Mouse (Mus musculus): Measurements from ENCODE around the gene Gpr18. TPM values are rescaled to one million over a fixed set of nuclear protein-coding genes. Genes with fewer than 3 reads are reported as not detected.

Gpr18 gene
- polyA plus RNA-seq, 1 experiment from 2014 or later = 0.20 TPM

- peaks cover 19% of the 10 kb centered on the region for H3K9me3 ChIP-seq
- no peak for DNase-seq (ENCODE audit: low spot score)
- no peak overlapping the region for H3K4me3 ChIP-seq
- no peaks in the 10 kb centered on the region for H3K4me1 ChIP-seq (replicated peaks)
- 80% methylated on average over 8 of the region's 8 CpGs for WGBS
- H3K36me3 ChIP-seq = no peaks in the 10 kb centered on the region
- no peaks in the 10 kb centered on the region for H3K27me3 ChIP-seq (ENCODE audit: insufficient read depth, poor library complexity, severe bottlenecking)
- no peak overlapping the region for H3K27ac ChIP-seq
Observed at GRCm38 (mm10) chr14:121946728-121947127, 31.1 kb upstream of the Gpr18 start.

- peaks cover 19% of the 10 kb centered on the region for H3K9me3 ChIP-seq
- 80% methylated on average over 5 of the region's 5 CpGs for WGBS
- no peaks in the 10 kb centered on the region for H3K27me3 ChIP-seq (ENCODE audit: insufficient read depth, poor library complexity, severe bottlenecking)
- H3K4me1 ChIP-seq (replicated peaks) = no peaks in the 10 kb centered on the region
- H3K36me3 ChIP-seq = no peaks in the 10 kb centered on the region
- H3K27ac ChIP-seq = no peak overlapping the region
- no peak overlapping the region for H3K4me3 ChIP-seq
- no peak for DNase-seq (ENCODE audit: low spot score)
Observed at GRCm38 (mm10) chr14:121946131-121946530, 30.6 kb upstream of the Gpr18 start.

GRCm38 (mm10) chr14:121939582-121939981 lies 24.0 kb upstream of the Gpr18 start:
- H3K9me3 ChIP-seq = peaks cover 20% of the 10 kb centered on the region
- no peak for DNase-seq (ENCODE audit: low spot score)
- 85% methylated on average over 3 of the region's 3 CpGs for WGBS

GRCm38 (mm10) chr14:121938256-121939191 lies 22.9 kb upstream of the Gpr18 start:
- WGBS = 97% methylated on average over 11 of the region's 11 CpGs
- no peak overlapping the region for H3K4me3 ChIP-seq
- no peak overlapping the region for H3K27ac ChIP-seq
- peaks cover 32% of the 10 kb centered on the region for H3K36me3 ChIP-seq
- H3K27me3 ChIP-seq (ENCODE audit: insufficient read depth, poor library complexity, severe bottlenecking) = no peaks in the 10 kb centered on the region
- no peaks in the 10 kb centered on the region for H3K4me1 ChIP-seq (replicated peaks)
- no peak for DNase-seq (ENCODE audit: low spot score)
- H3K9me3 ChIP-seq = peaks cover 13% of the 10 kb centered on the region

More at GRCm38 (mm10) chr14:121939582-121939981, 24.0 kb upstream of the Gpr18 start:
- Histone ChIP-seq H3K27ac (no peak overlapping the region), H3K36me3 (peaks cover 21% of the 10 kb centered on the region), H3K4me3 (no peak overlapping the region), H3K27me3 (ENCODE audit: insufficient read depth, poor library complexity, severe bottlenecking) (no peaks in the 10 kb centered on the region), H3K4me1 (replicated peaks) (no peaks in the 10 kb centered on the region)

DNA sequence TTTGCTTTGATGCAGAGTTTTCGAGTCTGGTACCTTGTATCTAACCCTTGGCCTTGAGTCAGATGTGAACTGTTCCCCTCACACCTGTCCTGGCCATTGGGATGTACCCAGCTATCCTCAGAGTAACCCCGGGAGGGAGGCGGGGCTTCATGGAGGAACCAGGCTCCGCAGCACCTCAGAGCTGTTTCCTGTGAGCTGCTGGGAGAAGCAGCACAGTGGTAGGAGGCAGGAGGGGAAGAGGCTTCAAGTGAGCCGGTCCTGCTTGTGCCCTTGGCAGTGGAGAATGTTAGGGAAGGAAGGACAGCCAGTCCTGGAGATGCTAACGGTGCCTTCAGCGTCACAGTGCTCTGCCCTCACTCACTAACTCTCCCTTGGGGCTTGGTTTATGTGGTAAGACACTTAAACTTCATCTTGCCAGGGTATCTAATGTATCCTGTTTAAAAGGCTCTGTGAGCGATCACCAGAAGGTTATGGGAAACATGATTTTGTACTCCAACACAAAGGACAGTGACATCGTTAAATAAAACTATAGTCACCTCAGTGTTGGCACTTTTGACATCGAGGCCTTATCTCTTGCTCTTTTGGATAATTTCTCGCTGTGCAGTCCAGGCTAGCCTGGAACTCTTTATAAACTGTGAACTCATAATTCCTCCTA lies 22.1 kb upstream of the Gpr18 start:
- no peaks in the 10 kb centered on the region for H3K4me1 ChIP-seq (replicated peaks)
- peaks cover 32% of the 10 kb centered on the region for H3K36me3 ChIP-seq
- 86% methylated on average over 11 of the region's 11 CpGs for WGBS
- no peak overlapping the region for H3K27ac ChIP-seq
- no peak for DNase-seq (ENCODE audit: low spot score)
- H3K27me3 ChIP-seq (ENCODE audit: insufficient read depth, poor library complexity, severe bottlenecking) = no peaks in the 10 kb centered on the region
- H3K9me3 ChIP-seq = peaks cover 9% of the 10 kb centered on the region
- no peak overlapping the region for H3K4me3 ChIP-seq

DNA sequence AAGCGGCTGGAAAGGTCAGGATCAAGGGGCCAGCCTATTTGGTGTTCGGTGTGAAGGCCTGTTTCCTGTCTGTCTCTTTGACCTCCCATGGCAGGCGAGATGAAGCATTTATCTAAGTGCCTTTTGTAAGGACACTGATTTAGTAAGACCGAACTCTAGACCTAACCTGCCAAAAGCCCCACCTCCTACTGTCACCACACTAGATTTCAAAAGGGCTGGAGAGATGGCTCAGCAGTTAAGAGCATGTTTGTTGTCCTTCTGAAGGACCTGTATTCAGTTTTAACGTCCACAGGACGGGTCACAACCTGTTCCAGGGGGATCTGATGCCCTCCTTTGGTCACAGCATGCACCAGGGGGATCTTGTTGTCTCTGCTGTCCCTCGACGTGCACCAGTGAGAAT lies 21.3 kb upstream of the Gpr18 start:
- no peak overlapping the region for H3K4me3 ChIP-seq
- H3K9me3 ChIP-seq = peaks cover 5% of the 10 kb centered on the region
- no peaks in the 10 kb centered on the region for H3K27me3 ChIP-seq (ENCODE audit: insufficient read depth, poor library complexity, severe bottlenecking)
- H3K36me3 ChIP-seq = peaks cover 32% of the 10 kb centered on the region
- WGBS = 76% methylated on average over 8 of the region's 8 CpGs
- peaks cover 5% of the 10 kb centered on the region; the same call in 1 of the 2 replicates for H3K4me1 ChIP-seq (replicated peaks)
- no peak overlapping the region for H3K27ac ChIP-seq
- DNase-seq (ENCODE audit: low spot score) = no peak

DNA sequence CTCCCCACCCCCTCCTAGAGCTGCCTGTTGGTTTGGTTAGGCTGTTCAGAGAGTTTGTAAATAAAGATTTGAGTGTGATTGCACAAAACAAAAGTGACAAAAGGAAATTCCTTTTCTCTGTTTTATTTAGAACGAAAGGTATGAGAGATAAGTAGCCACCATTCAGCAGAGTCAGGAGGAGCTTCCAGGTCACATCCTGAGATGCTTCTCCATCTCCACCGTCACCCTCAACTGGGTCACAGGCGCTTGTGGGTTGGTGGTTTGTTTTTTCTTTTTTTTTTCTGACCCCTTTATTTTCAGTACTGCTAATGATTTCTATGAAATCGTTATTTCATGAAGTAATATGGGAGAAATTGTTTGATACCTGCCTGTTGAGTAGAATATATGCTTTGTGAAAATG lies 20.8 kb upstream of the Gpr18 start:
- WGBS = 91% methylated on average over 4 of the region's 4 CpGs
- DNase-seq (ENCODE audit: low spot score) = no peak
- Histone ChIP-seq H3K36me3 (peaks cover 32% of the 10 kb centered on the region), H3K27ac (no peak overlapping the region), H3K27me3 (ENCODE audit: insufficient read depth, poor library complexity, severe bottlenecking) (no peaks in the 10 kb centered on the region), H3K4me3 (no peak overlapping the region), H3K9me3 (peaks cover 5% of the 10 kb centered on the region), H3K4me1 (replicated peaks) (peaks cover 9% of the 10 kb centered on the region; the same call in 1 of the 2 replicates)

DNA sequence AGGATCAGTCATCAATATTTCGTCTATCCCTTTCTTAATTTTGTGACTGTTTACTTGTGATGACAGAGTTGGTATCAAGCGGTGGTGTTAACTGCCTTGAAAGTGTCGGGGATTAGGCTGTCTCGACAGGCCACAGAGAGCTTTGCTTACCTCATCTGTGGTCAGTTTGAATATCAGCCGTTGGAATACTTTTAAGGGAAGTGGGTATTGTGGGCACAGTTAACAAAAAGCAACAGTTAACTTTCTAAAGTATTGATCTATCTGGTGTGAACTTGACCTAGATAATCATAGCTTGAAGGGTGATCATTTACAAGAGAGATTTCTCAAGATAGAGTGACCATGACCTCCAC lies 19.0 kb upstream of the Gpr18 start:
- Histone ChIP-seq H3K27ac (no peak overlapping the region), H3K27me3 (ENCODE audit: insufficient read depth, poor library complexity, severe bottlenecking) (no peaks in the 10 kb centered on the region), H3K9me3 (peaks cover 5% of the 10 kb centered on the region), H3K4me1 (replicated peaks) (peaks cover 9% of the 10 kb centered on the region; the same call in 1 of the 2 replicates), H3K36me3 (peaks cover 30% of the 10 kb centered on the region), H3K4me3 (no peak overlapping the region)
- WGBS = 93% methylated on average over 5 of the region's 5 CpGs
- DNase-seq (ENCODE audit: low spot score) = no peak

DNA sequence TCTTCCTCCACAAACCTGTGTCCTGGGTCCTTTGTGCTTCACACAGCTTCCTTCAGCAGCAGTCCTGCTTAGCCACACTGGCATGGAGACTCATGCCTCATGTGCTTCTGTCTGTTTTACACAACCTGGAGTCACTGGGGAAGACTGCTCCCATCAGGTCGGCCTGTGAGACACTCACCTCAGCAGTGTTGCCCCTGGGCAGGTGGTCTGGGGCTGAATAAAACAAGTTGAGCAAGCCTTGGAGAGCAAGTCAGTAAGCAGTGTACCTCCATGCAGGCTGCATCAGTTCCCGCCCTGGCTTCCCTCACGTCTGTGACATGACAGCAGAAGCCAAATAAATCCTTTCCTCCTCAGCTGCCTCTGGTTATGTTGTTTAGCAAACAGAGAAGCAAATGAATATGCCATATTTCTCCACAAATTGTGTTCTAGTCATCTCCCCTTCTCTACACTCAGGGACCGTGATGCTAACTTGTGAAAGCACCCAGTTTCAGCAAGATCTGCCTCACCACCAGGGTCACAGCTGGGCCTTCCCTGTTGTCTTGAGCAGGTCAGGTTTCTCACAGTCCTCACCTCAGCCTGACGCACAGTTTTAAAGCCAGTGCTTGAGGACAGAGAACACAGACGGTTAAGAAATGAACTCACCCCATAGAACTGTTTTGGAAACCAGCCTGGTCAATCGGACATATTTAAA lies 18.5 kb upstream of the Gpr18 start:
- Histone ChIP-seq H3K27ac (no peak overlapping the region), H3K9me3 (peaks cover 5% of the 10 kb centered on the region), H3K27me3 (ENCODE audit: insufficient read depth, poor library complexity, severe bottlenecking) (no peaks in the 10 kb centered on the region), H3K36me3 (peaks cover 30% of the 10 kb centered on the region), H3K4me1 (replicated peaks) (peaks cover 9% of the 10 kb centered on the region; the same call in 1 of the 2 replicates), H3K4me3 (no peak overlapping the region)
- 93% methylated on average over 7 of the region's 7 CpGs for WGBS
- DNase-seq (ENCODE audit: low spot score) = no peak

GRCm38 (mm10) chr14:121932180-121932579 lies 16.6 kb upstream of the Gpr18 start:
- Histone ChIP-seq H3K4me1 (replicated peaks) (peaks cover 9% of the 10 kb centered on the region; the same call in 1 of the 2 replicates), H3K36me3 (peaks cover 30% of the 10 kb centered on the region), H3K27ac (no peak overlapping the region), H3K27me3 (ENCODE audit: insufficient read depth, poor library complexity, severe bottlenecking) (no peaks in the 10 kb centered on the region), H3K4me3 (no peak overlapping the region), H3K9me3 (peaks cover 5% of the 10 kb centered on the region)
- no peak for DNase-seq (ENCODE audit: low spot score)
- WGBS = 93% methylated on average over 4 of the region's 4 CpGs

DNA sequence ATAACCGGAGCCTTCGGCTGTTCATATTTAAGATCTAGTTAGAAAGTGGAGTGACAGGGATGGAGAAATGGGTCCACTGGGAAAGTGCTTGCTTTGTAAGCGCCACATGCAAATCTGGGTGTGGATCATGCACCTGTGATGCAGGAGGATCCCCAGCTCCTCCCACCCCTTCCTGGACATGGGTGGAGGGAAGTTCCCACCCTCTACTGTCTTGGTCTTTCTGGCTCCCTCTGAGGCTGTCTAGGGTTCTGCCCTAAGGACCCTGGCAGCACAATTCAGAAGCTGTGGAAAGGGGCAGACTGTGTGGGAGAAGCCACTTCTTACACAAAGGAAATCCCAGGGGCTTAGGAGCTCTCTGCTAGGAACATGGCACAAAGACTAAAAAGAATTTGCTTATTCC lies 16.0 kb upstream of the Gpr18 start:
- Histone ChIP-seq H3K4me1 (replicated peaks) (peaks cover 9% of the 10 kb centered on the region; the same call in 1 of the 2 replicates), H3K27ac (peak overlapping the region; percentile 16; the same call in 1 of the 2 replicates), H3K4me3 (no peak overlapping the region), H3K27me3 (ENCODE audit: insufficient read depth, poor library complexity, severe bottlenecking) (no peaks in the 10 kb centered on the region), H3K36me3 (peaks cover 27% of the 10 kb centered on the region), H3K9me3 (peaks cover 5% of the 10 kb centered on the region)
- no peak for DNase-seq (ENCODE audit: low spot score)
- WGBS = 95% methylated on average over 3 of the region's 3 CpGs

DNA sequence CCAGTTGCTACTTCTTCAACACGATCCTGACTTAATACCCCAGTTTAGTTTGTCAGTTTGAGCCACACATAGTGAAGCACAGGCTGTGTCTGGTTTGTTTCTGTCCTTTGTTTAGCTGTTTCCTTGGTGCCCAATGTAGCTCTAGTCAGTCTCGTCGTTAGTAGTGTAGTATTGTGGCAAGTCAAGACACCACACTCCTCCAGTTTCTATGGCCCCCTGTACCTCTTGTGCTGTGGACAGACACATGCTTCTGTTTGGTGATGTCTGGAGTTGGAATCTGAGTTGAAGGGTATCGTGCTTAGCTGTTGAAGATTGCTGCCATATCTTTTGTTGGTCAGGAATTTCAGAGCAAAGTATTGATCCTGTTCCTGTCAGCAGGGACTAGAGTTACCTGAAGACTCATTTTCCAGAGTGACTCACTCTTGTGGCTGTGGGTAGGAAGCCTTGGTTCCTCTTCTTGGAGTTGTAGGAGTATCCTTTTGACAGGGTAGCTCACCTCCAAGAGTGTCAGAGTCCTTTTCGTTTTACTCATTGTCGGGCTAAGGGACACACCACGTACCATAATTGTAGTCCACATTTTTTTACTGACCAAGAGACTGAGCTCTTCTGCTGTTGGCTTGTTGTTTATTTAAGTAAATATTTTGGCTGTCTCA lies 15.3 kb upstream of the Gpr18 start:
- WGBS = 90% methylated on average over 7 of the region's 7 CpGs
- peaks cover 21% of the 10 kb centered on the region for H3K36me3 ChIP-seq
- H3K27me3 ChIP-seq (ENCODE audit: insufficient read depth, poor library complexity, severe bottlenecking) = no peaks in the 10 kb centered on the region
- H3K27ac ChIP-seq = no peak overlapping the region
- peaks cover 9% of the 10 kb centered on the region; the same call in 1 of the 2 replicates for H3K4me1 ChIP-seq (replicated peaks)
- H3K9me3 ChIP-seq = peaks cover 3% of the 10 kb centered on the region
- no peak overlapping the region for H3K4me3 ChIP-seq
- DNase-seq (ENCODE audit: low spot score) = no peak

All from hindbrain, embryonic 10.5 days (tissue).